In genomic region chr11:4593849-4594607, GRCm38 (mm10) we compare ENCODE assay signal across 8 mouse cellular contexts. TPM values are rescaled to one million over a fixed set of nuclear protein-coding genes. Genes with fewer than 3 reads are reported as not detected.
DNase-seq lines count a peak whose midpoint lies in the region; ATAC-seq and TF ChIP-seq lines count a peak whose summit lies in the region.

No protein-coding gene starts in this region.

- peak in 1 of 2 experiments; percentile 54 for DNase-seq in cerebellum, adult 2 months
- DNase-seq in cerebellum, adult 11-12 months: no peak
- peak; percentile 28 for DNase-seq in ES-CJ7 (ENCODE audit: low read depth, low spot score)
- DNase-seq in embryonic facial prominence, embryonic 11.5 days (ENCODE audit: low spot score): peak; percentile 48
- no peak for DNase-seq in hindbrain, embryonic 10.5 days (ENCODE audit: low spot score)
- peak; percentile 12 for DNase-seq in layer of hippocampus, adult 9-10 months (ENCODE audit: low spot score)
- DNase-seq in right cerebral cortex, postnatal 25 days: peak; percentile 39

- ATAC-seq in embryonic facial prominence, embryonic 11.5 days (replicated peaks; ENCODE audit: insufficient number of reproducible peaks, low FRiP score, low TSS enrichment, low read depth): peak; percentile 87

- H3K27me3 ChIP-seq in cerebellum, adult 2 months (ENCODE audit: control insufficient read depth, insufficient read depth, low read length): no peaks in the 10 kb centered on the region
- no peaks in the 10 kb centered on the region for H3K27me3 ChIP-seq in embryonic facial prominence, embryonic 11.5 days (ENCODE audit: control insufficient read depth, insufficient read depth, low read length)
- no peaks in the 10 kb centered on the region for H3K27me3 ChIP-seq in hindbrain, embryonic 10.5 days (ENCODE audit: insufficient read depth, poor library complexity, severe bottlenecking)

- H3K4me2 ChIP-seq in embryonic facial prominence, embryonic 11.5 days (ENCODE audit: low read depth, low read length): peak overlapping the region; percentile 57

- peak overlapping the region; percentile 95 for H3K9ac ChIP-seq in embryonic facial prominence, embryonic 11.5 days (replicated peaks; ENCODE audit: low read length)

- peaks cover 52% of the 10 kb centered on the region for H3K79me2 ChIP-seq in macrophage (ENCODE audit: inconsistent target)

- no peaks in the 10 kb centered on the region for H3K36me3 ChIP-seq in embryonic facial prominence, embryonic 11.5 days (replicated peaks; ENCODE audit: control insufficient read depth, insufficient read depth, low read depth, low read length)
- H3K36me3 ChIP-seq in hindbrain, embryonic 10.5 days: 0 out of 2 replicates have a peak, but pooled peaks cover 2% of the 10 kb centered on the region
- no peaks in the 10 kb centered on the region for H3K36me3 ChIP-seq in macrophage (ENCODE audit: inconsistent target)

- TF ChIP-seq CTCF in cerebellum, adult 2 months (IDR thresholded peaks at IDR 0.05; ENCODE audit: borderline replicate concordance, insufficient read depth, low read depth, low read length): no peak

- H3K9me3 ChIP-seq in embryonic facial prominence, embryonic 11.5 days (replicated peaks; ENCODE audit: control insufficient read depth, low read length): no peaks in the 10 kb centered on the region
- no peaks in the 10 kb centered on the region for H3K9me3 ChIP-seq in hindbrain, embryonic 10.5 days

- 1% methylated on average over 45 of the region's 45 CpGs for WGBS in cerebellum, adult 2 months
- WGBS in embryonic facial prominence, embryonic 11.5 days: 2% methylated on average over 41 of the region's 45 CpGs
- under 1% methylated on average over 45 of the region's 45 CpGs for WGBS in hindbrain, embryonic 10.5 days
- under 1% methylated on average over 34 of the region's 45 CpGs for WGBS in macrophage (ENCODE audit: missing documents)

- H3K4me1 ChIP-seq in cerebellum, adult 2 months (ENCODE audit: control insufficient read depth, insufficient read depth, low read length): peaks cover 2% of the 10 kb centered on the region; the same call in 1 of the 2 replicates
- H3K4me1 ChIP-seq in embryonic facial prominence, embryonic 11.5 days (ENCODE audit: control insufficient read depth, insufficient read depth, low read length): no peaks in the 10 kb centered on the region
- peaks cover 16% of the 10 kb centered on the region for H3K4me1 ChIP-seq in hindbrain, embryonic 10.5 days (replicated peaks)

- H3K4me3 ChIP-seq in cerebellum, adult 2 months (replicated peaks; ENCODE audit: insufficient read depth, low read depth, low read length): peak overlapping the region; percentile 70
- H3K4me3 ChIP-seq in embryonic facial prominence, embryonic 11.5 days (ENCODE audit: low read depth, low read length): peak overlapping the region; percentile 91
- H3K4me3 ChIP-seq in hindbrain, embryonic 10.5 days: peak overlapping the region; percentile 94
- H3K4me3 ChIP-seq in macrophage (ENCODE audit: inconsistent target): peak overlapping the region; percentile 62

- TF ChIP-seq POLR2A in cerebellum, adult 2 months (IDR thresholded peaks at IDR 0.05; ENCODE audit: borderline replicate concordance, insufficient read depth, low read length): no peak

- peak overlapping the region; percentile 85 for H3K27ac ChIP-seq in cerebellum, adult 2 months (ENCODE audit: insufficient read depth, low read length)
- peak overlapping the region; percentile 72 for H3K27ac ChIP-seq in embryonic facial prominence, embryonic 11.5 days (replicated peaks; ENCODE audit: low read depth, low read length)
- H3K27ac ChIP-seq in hindbrain, embryonic 10.5 days: peak overlapping the region; percentile 98
- peak overlapping the region; percentile 57 for H3K27ac ChIP-seq in macrophage

RNA-seq across cellular contexts. Expression of gene Mtmr3, which starts 0.6 kb away (rescaled TPM):
- 44.4 and 44.9 TPM in 2 replicates for polyA plus RNA-seq in cerebellum, adult 2 months (2012; rRNA removed)
- 26.8 and 27.5 TPM in 2 replicates for polyA plus RNA-seq in embryonic facial prominence, embryonic 11.5 days (2014; fragmentation: Nextera tagmentation; extraction: Ambion mirVana)
- polyA plus RNA-seq in hindbrain, embryonic 10.5 days (2016; fragmentation: Nextera tagmentation; extraction: Ambion mirVana): 28.1 and 31.7 TPM in 2 replicates
- 100 to 1,000 TPM in 17 of 26 experiments, 10 to 100 TPM in 9; 26.5 to 199 (median 152) TPM for total RNA-seq in macrophage (2018; cell fraction: chromatin; rRNA removed)
- total RNA-seq in macrophage (2018; cell fraction: cytosol; rRNA removed): 10 to 100 TPM; 18.8 to 60.8 (median 54.1) TPM
- 100 to 1,000 TPM in 14 of 26 experiments, 10 to 100 TPM in 12; 32.4 to 145 (median 108) TPM for total RNA-seq in macrophage (2018; cell fraction: nucleus; rRNA removed)
- 29.0 to 45.2 TPM (median 31.3 TPM) in 3 replicates for polyA plus RNA-seq in macrophage (2018)

RNA-seq across cellular contexts. Expression of gene Gm11032, which starts 25.8 kb away (rescaled TPM):
- polyA plus RNA-seq in cerebellum, adult 2 months (2012; rRNA removed): not detected in 2 replicates
- polyA plus RNA-seq in embryonic facial prominence, embryonic 11.5 days (2014; fragmentation: Nextera tagmentation; extraction: Ambion mirVana): not detected in 2 replicates
- not detected in 2 replicates for polyA plus RNA-seq in hindbrain, embryonic 10.5 days (2016; fragmentation: Nextera tagmentation; extraction: Ambion mirVana)
- not detected for total RNA-seq in macrophage (2018; cell fraction: chromatin; rRNA removed)
- total RNA-seq in macrophage (2018; cell fraction: cytosol; rRNA removed): not detected
- total RNA-seq in macrophage (2018; cell fraction: nucleus; rRNA removed): not detected
- not detected in 3 replicates for polyA plus RNA-seq in macrophage (2018)

RNA-seq across cellular contexts. Expression of gene Ascc2, which starts 43.5 kb away (rescaled TPM):
- polyA plus RNA-seq in cerebellum, adult 2 months (2012; rRNA removed): 14.8 and 16.7 TPM in 2 replicates
- polyA plus RNA-seq in embryonic facial prominence, embryonic 11.5 days (2014; fragmentation: Nextera tagmentation; extraction: Ambion mirVana): 36.6 and 37.0 TPM in 2 replicates
- polyA plus RNA-seq in hindbrain, embryonic 10.5 days (2016; fragmentation: Nextera tagmentation; extraction: Ambion mirVana): 33.9 and 35.9 TPM in 2 replicates
- total RNA-seq in macrophage (2018; cell fraction: chromatin; rRNA removed): 100 to 1,000 TPM in 23 of 26 experiments, 10 to 100 TPM in 3; 65.7 to 166 (median 132) TPM
- total RNA-seq in macrophage (2018; cell fraction: cytosol; rRNA removed): 10 to 100 TPM; 28.6 to 47.9 (median 37.2) TPM
- total RNA-seq in macrophage (2018; cell fraction: nucleus; rRNA removed): 100 to 1,000 TPM in 8 of 26 experiments, 10 to 100 TPM in 18; 61.1 to 135 (median 87.7) TPM
- polyA plus RNA-seq in macrophage (2018): 29.1 to 42.2 TPM (median 35.1 TPM) in 3 replicates

Comparison
In these comparisons a context has a peak if more than half of its experiments do, and no peak if none do; other contexts are left out.
1. DNase-seq: peak in ES-CJ7 (single experiment), embryonic facial prominence, embryonic 11.5 days (single experiment), layer of hippocampus, adult 9-10 months (single experiment) and right cerebral cortex, postnatal 25 days (single experiment); none in cerebellum, adult 11-12 months (single experiment) and hindbrain, embryonic 10.5 days (single experiment).
2. Peak in every context shown above with its lines, with median percentiles within 50 percentile points of each other: H3K27ac ChIP-seq and H3K4me3 ChIP-seq.